Mouse (Mus musculus): ENCODE measurements around the gene Mgat4d. TPM values are rescaled to one million over a fixed set of nuclear protein-coding genes. Genes with fewer than 3 reads are reported as not detected.
"Not testable (repeated sequence)": the region's sequence is repeated elsewhere in the genome, so short reads cannot be mapped to it uniquely, and the experiment has no call there.

The Mgat4d gene
- polyA plus RNA-seq, 1 experiment = not detected

- Histone ChIP-seq H3K4me3 (ENCODE audit: low read depth, low read length) (no peak overlapping the region), H3K27me3 (ENCODE audit: control insufficient read depth, insufficient read depth, low read length, poor library complexity, severe bottlenecking) (no peaks in the 10 kb centered on the region)
- TF ChIP-seq POLR2A (IDR thresholded peaks at IDR 0.05; ENCODE audit: insufficient read depth, low read length) (no peak), EP300 (IDR thresholded peaks at IDR 0.05; ENCODE audit: insufficient read depth, low read depth, low read length) (no peak), CTCF (IDR thresholded peaks at IDR 0.05; ENCODE audit: low read depth, low read length) (no peak)
Observed at GRCm38 (mm10) chr8:83426104-83426759, 78.0 kb downstream of the Mgat4d start.

GRCm38 (mm10) chr8:83426949-83427348, 78.7 kb downstream of the Mgat4d start:
- H3K27me3 ChIP-seq (ENCODE audit: control insufficient read depth, insufficient read depth, low read length, poor library complexity, severe bottlenecking) = no peaks in the 10 kb centered on the region
- no peaks in the 10 kb centered on the region for H3K36me3 ChIP-seq (ENCODE audit: control insufficient read depth, insufficient read depth, low read length, poor library complexity, severe bottlenecking)
- H3K9ac ChIP-seq (ENCODE audit: low read depth, poor library complexity, severe bottlenecking) = no peak overlapping the region
- no peak for TF ChIP-seq EP300 (IDR thresholded peaks at IDR 0.05; ENCODE audit: insufficient read depth, low read depth, low read length)
- TF ChIP-seq POLR2A (IDR thresholded peaks at IDR 0.05; ENCODE audit: insufficient read depth, low read length) = no peak
- no peak for TF ChIP-seq CTCF (IDR thresholded peaks at IDR 0.05; ENCODE audit: low read depth, low read length)
- H3K9me3 ChIP-seq (replicated peaks; ENCODE audit: control insufficient read depth, insufficient read depth, low read length, poor library complexity, severe bottlenecking) = no peaks in the 10 kb centered on the region
- no peak overlapping the region for H3K27ac ChIP-seq (ENCODE audit: insufficient read depth, low read length)
- no peaks in the 10 kb centered on the region for H3K4me1 ChIP-seq (ENCODE audit: control insufficient read depth, insufficient read depth, low read length)
- no peak overlapping the region for H3K4me3 ChIP-seq (ENCODE audit: low read depth, low read length)

More at GRCm38 (mm10) chr8:83426104-83426759, 78.0 kb downstream of the Mgat4d start:
- H3K4me1 ChIP-seq (ENCODE audit: control insufficient read depth, insufficient read depth, low read length) = no peaks in the 10 kb centered on the region
- no peaks in the 10 kb centered on the region for H3K36me3 ChIP-seq (ENCODE audit: control insufficient read depth, insufficient read depth, low read length, poor library complexity, severe bottlenecking)
- no peaks in the 10 kb centered on the region for H3K9me3 ChIP-seq (replicated peaks; ENCODE audit: control insufficient read depth, insufficient read depth, low read length, poor library complexity, severe bottlenecking)
- no peak overlapping the region for H3K9ac ChIP-seq (ENCODE audit: low read depth, poor library complexity, severe bottlenecking)
- H3K27ac ChIP-seq (ENCODE audit: insufficient read depth, low read length) = no peak overlapping the region

- H3K4me1 ChIP-seq (ENCODE audit: control insufficient read depth, insufficient read depth, low read length); H3K9me3 ChIP-seq (replicated peaks; ENCODE audit: control insufficient read depth, insufficient read depth, low read length, poor library complexity, severe bottlenecking); H3K27me3 ChIP-seq (ENCODE audit: control insufficient read depth, insufficient read depth, low read length, poor library complexity, severe bottlenecking); H3K9ac ChIP-seq (ENCODE audit: low read depth, poor library complexity, severe bottlenecking); H3K36me3 ChIP-seq (ENCODE audit: control insufficient read depth, insufficient read depth, low read length, poor library complexity, severe bottlenecking); H3K4me3 ChIP-seq (ENCODE audit: low read depth, low read length); H3K27ac ChIP-seq (ENCODE audit: insufficient read depth, low read length): not testable (repeated sequence)
Observed at GRCm38 (mm10) chr8:83428621-83429020, 80.3 kb downstream of the Mgat4d start.

- Histone ChIP-seq H3K4me3 (ENCODE audit: low read depth, low read length) (0 out of 2 replicates have a peak overlapping the region, but pooled peaks have one; percentile 2), H3K9me3 (replicated peaks; ENCODE audit: control insufficient read depth, insufficient read depth, low read length, poor library complexity, severe bottlenecking) (no peaks in the 10 kb centered on the region), H3K4me1 (ENCODE audit: control insufficient read depth, insufficient read depth, low read length) (no peaks in the 10 kb centered on the region), H3K36me3 (ENCODE audit: control insufficient read depth, insufficient read depth, low read length, poor library complexity, severe bottlenecking) (no peaks in the 10 kb centered on the region; the same call in 1 of the 2 replicates), H3K27me3 (ENCODE audit: control insufficient read depth, insufficient read depth, low read length, poor library complexity, severe bottlenecking) (no peaks in the 10 kb centered on the region), H3K9ac (ENCODE audit: low read depth, poor library complexity, severe bottlenecking) (no peak overlapping the region), H3K27ac (ENCODE audit: insufficient read depth, low read length) (no peak overlapping the region)
- TF ChIP-seq CTCF (IDR thresholded peaks at IDR 0.05; ENCODE audit: low read depth, low read length) = no peak
Observed at GRCm38 (mm10) chr8:83429071-83429524, 80.8 kb downstream of the Mgat4d start.

Other genes with a start within 250 kb of the Mgat4d start
- gene Tbc1d9, start 183.1 kb upstream of the Mgat4d start, polyA plus RNA-seq (2011; ENCODE audit: insufficient read depth, insufficient read length, low read depth, missing spikeins) = 8.8 and 10.6 TPM in 2 replicates
- not detected in 2 replicates for gene Gm10645, start 182.3 kb upstream of the Mgat4d start, polyA plus RNA-seq (2011; ENCODE audit: insufficient read depth, insufficient read length, low read depth, missing spikeins)
- gene Ucp1, start 58.1 kb upstream of the Mgat4d start, polyA plus RNA-seq (2011; ENCODE audit: insufficient read depth, insufficient read length, low read depth, missing spikeins) = not detected in 2 replicates
- gene Elmod2, start 16.0 kb upstream of the Mgat4d start, polyA plus RNA-seq (2011; ENCODE audit: insufficient read depth, insufficient read length, low read depth, missing spikeins) = 21.7 and 23.3 TPM in 2 replicates
- 4.8 and 5.6 TPM in 2 replicates for gene Clgn, start 41.4 kb downstream of the Mgat4d start, polyA plus RNA-seq (2011; ENCODE audit: insufficient read depth, insufficient read length, low read depth, missing spikeins)
- 76.3 and 82.9 TPM in 2 replicates for gene Scoc, start 109.9 kb downstream of the Mgat4d start, polyA plus RNA-seq (2011; ENCODE audit: insufficient read depth, insufficient read length, low read depth, missing spikeins)
- gene Olfr370, start 187.3 kb downstream of the Mgat4d start, polyA plus RNA-seq (2011; ENCODE audit: insufficient read depth, insufficient read length, low read depth, missing spikeins) = 0.24 TPM in 1 of 2 replicates, not detected in the other
- gene Ndufb7, start 218.2 kb downstream of the Mgat4d start, polyA plus RNA-seq (2011; ENCODE audit: insufficient read depth, insufficient read length, low read depth, missing spikeins) = 102 and 121 TPM in 2 replicates

All from ES-Bruce4 (cell line).